Mouse (Mus musculus): ENCODE measurements around the gene Zfp599. TPM values are rescaled to one million over a fixed set of nuclear protein-coding genes. Genes with fewer than 3 reads are reported as not detected.
"Not testable (repeated sequence)": the region's sequence is repeated elsewhere in the genome, so short reads cannot be mapped to it uniquely, and the experiment has no call there.

Gene Zfp599
- polyA plus RNA-seq, 1 experiment, result 2.8 TPM

DNA sequence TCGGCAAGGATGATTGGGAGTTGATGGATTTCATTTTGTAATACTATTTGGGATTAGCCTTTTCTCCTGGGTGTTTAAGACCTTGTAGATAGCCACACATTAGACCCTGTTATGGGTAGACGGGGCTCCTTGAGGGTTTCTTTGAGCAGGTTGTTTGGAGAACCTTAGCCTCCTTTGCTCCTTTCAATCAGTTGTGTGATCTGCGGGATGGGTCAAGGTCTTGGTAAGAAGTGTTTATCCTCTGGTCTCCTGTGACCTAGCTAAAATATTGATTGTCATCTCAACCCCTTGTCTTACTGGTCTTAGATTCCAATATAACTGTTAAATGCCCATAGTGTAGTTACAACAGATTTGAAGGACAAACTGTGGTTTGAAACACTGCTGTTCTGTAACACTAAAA lies 29.6 kb downstream of the Zfp599 start:
- Histone ChIP-seq H3K27me3 (ENCODE audit: control insufficient read depth, insufficient read depth, low read length) (no peaks in the 10 kb centered on the region), H3K4me1 (ENCODE audit: control insufficient read depth, insufficient read depth, low read length) (peaks cover 3% of the 10 kb centered on the region; the same call in 1 of the 2 replicates), H3K4me3 (replicated peaks; ENCODE audit: insufficient read depth, low read depth, low read length) (no peak overlapping the region), H3K27ac (ENCODE audit: insufficient read depth, low read length) (no peak overlapping the region)
- DNase-seq, result no peak
- no peak for TF ChIP-seq POLR2A (IDR thresholded peaks at IDR 0.05; ENCODE audit: borderline replicate concordance, insufficient read depth, low read length)
- no peak for TF ChIP-seq CTCF (IDR thresholded peaks at IDR 0.05; ENCODE audit: borderline replicate concordance, insufficient read depth, low read depth, low read length)
- 94% methylated on average over 3 of the region's 3 CpGs for WGBS

DNA sequence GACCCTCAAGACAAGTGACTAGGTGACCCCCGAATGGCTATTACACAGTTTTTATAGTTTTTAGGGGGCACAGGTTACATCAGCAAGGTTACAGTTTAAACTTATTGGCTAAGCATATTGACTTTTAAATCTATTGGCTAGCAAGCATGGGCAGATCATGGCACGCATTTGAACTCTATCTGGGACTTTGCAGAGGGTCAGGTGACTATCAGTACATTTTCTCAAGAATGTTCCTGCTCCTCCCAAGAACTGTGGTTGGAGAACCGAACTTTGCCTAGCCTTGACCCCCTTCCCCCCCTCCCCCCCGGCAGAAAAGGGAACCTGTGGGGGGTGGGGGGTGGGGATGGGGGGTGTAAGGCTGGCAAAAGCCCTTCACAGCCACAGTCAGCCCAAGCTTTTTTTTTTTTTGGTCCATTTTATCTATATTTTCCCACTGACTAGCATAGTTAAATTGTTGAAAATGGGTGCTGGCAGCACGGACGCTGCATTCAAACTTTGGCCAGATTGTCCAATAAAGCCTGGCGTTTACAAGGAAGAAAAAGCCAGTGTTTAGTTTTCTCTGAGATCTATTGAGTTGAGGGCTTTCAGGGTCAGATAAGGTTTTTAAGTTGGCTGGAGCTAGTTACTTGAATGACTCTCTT lies 30.2 kb downstream of the Zfp599 start:
- no peak for DNase-seq
- no peak for TF ChIP-seq CTCF (IDR thresholded peaks at IDR 0.05; ENCODE audit: borderline replicate concordance, insufficient read depth, low read depth, low read length)
- TF ChIP-seq POLR2A (IDR thresholded peaks at IDR 0.05; ENCODE audit: borderline replicate concordance, insufficient read depth, low read length), result no peak
- no peaks in the 10 kb centered on the region for H3K27me3 ChIP-seq (ENCODE audit: control insufficient read depth, insufficient read depth, low read length)
- H3K27ac ChIP-seq (ENCODE audit: insufficient read depth, low read length), result no peak overlapping the region
- H3K4me1 ChIP-seq (ENCODE audit: control insufficient read depth, insufficient read depth, low read length), result peaks cover 3% of the 10 kb centered on the region; the same call in 1 of the 2 replicates
- H3K4me3 ChIP-seq (replicated peaks; ENCODE audit: insufficient read depth, low read depth, low read length), result no peak overlapping the region
- WGBS, result 90% methylated on average over 7 of the region's 7 CpGs

GRCm38 (mm10) chr9:22226846-22227245 lies 32.8 kb downstream of the Zfp599 start:
- no peak overlapping the region for H3K4me3 ChIP-seq (replicated peaks; ENCODE audit: insufficient read depth, low read depth, low read length)
- peaks cover 3% of the 10 kb centered on the region; the same call in 1 of the 2 replicates for H3K4me1 ChIP-seq (ENCODE audit: control insufficient read depth, insufficient read depth, low read length)
- no peaks in the 10 kb centered on the region for H3K27me3 ChIP-seq (ENCODE audit: control insufficient read depth, insufficient read depth, low read length)
- WGBS, result 37% methylated on average over 15 of the region's 15 CpGs
- H3K27ac ChIP-seq (ENCODE audit: insufficient read depth, low read length), result no peak overlapping the region
- no peak for TF ChIP-seq POLR2A (IDR thresholded peaks at IDR 0.05; ENCODE audit: borderline replicate concordance, insufficient read depth, low read length)
- no peak for TF ChIP-seq CTCF (IDR thresholded peaks at IDR 0.05; ENCODE audit: borderline replicate concordance, insufficient read depth, low read depth, low read length)
- peak; percentile 56 to 58 for DNase-seq

DNA sequence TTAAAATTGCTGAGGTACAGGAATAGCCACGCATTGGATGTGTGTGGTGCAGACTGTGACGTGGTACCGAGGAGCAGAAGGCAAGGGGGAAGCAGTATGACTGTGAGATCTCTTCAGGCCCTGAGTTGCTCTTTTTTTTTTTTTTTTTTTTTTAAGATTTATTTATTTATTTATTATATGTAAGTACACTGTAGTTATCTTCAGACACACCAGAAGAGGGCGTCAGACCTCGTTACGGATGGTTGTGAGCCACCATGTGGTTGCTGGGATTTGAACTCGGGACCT lies 33.4 kb downstream of the Zfp599 start:
- 62% methylated on average over 7 of the region's 7 CpGs for WGBS
- peak in 1 of 2 experiments; percentile 36 for DNase-seq

GRCm38 (mm10) chr9:22225581-22226388 lies 33.9 kb downstream of the Zfp599 start, which contains the start of gene Zfp809:
Zfp809 (plus strand) TSS chr9:22225714.
- DNase-seq, result peak; percentile 99 to 100
- WGBS, result under 1% methylated on average over 35 of the region's 35 CpGs
- Histone ChIP-seq H3K27ac (ENCODE audit: insufficient read depth, low read length) (peak within 1 kb of the TSS; percentile 49), H3K4me1 (ENCODE audit: control insufficient read depth, insufficient read depth, low read length) (peaks cover 3% of the 10 kb centered on the region; the same call in 1 of the 2 replicates), H3K27me3 (ENCODE audit: control insufficient read depth, insufficient read depth, low read length) (no peaks in the 10 kb centered on the region), H3K4me3 (replicated peaks; ENCODE audit: insufficient read depth, low read depth, low read length) (peak within 1 kb of the TSS; percentile 85)
- peak; percentile 72 for TF ChIP-seq CTCF (IDR thresholded peaks at IDR 0.05; ENCODE audit: borderline replicate concordance, insufficient read depth, low read depth, low read length)
- TF ChIP-seq POLR2A (IDR thresholded peaks at IDR 0.05; ENCODE audit: borderline replicate concordance, insufficient read depth, low read length), result peak; percentile 73; the same call in 1 of the 2 replicates

More for the DNA sequence above, 33.4 kb downstream of the Zfp599 start:
- H3K4me1 ChIP-seq (ENCODE audit: control insufficient read depth, insufficient read depth, low read length); H3K27ac ChIP-seq (ENCODE audit: insufficient read depth, low read length); H3K27me3 ChIP-seq (ENCODE audit: control insufficient read depth, insufficient read depth, low read length): not testable (repeated sequence)
- H3K4me3 ChIP-seq (replicated peaks; ENCODE audit: insufficient read depth, low read depth, low read length), result peak overlapping the region; percentile 85

DNA sequence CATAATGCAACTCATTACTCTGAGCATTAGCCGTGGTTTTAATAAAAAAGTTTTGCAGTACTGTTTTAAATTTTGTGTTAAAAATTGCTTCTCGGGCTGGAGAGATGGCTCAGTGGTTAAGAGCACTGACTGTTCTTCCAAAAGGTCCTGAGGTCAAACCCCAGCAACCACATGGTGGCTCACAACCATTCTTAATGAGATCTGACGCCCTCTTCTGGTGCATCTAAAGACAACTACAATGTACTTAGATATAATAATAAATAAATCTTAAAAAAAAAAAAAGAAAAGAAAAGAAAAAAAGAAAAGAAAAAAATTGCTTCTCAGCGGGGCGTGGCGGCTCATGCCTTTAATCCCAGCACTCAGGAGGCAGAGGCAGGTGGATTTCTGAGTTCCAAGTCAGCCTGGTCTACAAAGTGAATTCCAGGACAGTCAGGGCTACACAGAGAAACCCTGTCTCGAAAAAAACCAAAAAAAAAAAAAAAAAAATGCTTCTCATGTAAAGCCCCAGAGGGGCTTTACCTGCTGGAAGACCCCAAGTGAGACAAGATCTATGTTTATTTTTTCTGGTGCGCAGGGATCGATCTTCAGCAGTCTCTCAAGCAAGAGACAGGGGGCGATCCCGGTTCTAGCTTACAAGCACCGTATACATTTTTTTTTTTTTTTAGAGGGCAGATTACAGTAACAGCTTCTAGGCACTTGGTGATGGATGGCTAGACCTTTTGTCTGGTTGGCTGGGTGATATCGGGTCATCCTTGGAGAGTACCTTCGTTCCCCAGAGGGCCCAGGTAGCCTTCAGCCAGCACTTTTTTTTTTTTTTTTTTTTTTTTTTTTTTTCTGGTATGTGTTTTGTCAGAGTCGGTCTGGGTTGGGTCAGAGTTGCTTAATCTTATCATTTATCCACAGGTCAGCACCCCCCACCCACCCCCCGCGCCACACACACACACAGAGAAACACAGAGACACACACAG lies 34.9 kb downstream of the Zfp599 start:
- TF ChIP-seq CTCF (IDR thresholded peaks at IDR 0.05; ENCODE audit: borderline replicate concordance, insufficient read depth, low read depth, low read length) (no peak), POLR2A (IDR thresholded peaks at IDR 0.05; ENCODE audit: borderline replicate concordance, insufficient read depth, low read length) (no peak)
- peak; percentile 39 to 46 for DNase-seq
- H3K4me1 ChIP-seq (ENCODE audit: control insufficient read depth, insufficient read depth, low read length), result peaks cover 3% of the 10 kb centered on the region; the same call in 1 of the 2 replicates

GRCm38 (mm10) chr9:22224066-22224465 lies 35.6 kb downstream of the Zfp599 start:
- H3K27ac ChIP-seq (ENCODE audit: insufficient read depth, low read length), result no peak overlapping the region
- peaks cover 3% of the 10 kb centered on the region; the same call in 1 of the 2 replicates for H3K4me1 ChIP-seq (ENCODE audit: control insufficient read depth, insufficient read depth, low read length)
- no peak overlapping the region for H3K4me3 ChIP-seq (replicated peaks; ENCODE audit: insufficient read depth, low read depth, low read length)
- DNase-seq, result no peak
- 97% methylated on average over 4 of the region's 4 CpGs for WGBS
- H3K27me3 ChIP-seq (ENCODE audit: control insufficient read depth, insufficient read depth, low read length), result no peaks in the 10 kb centered on the region
- no peak for TF ChIP-seq POLR2A (IDR thresholded peaks at IDR 0.05; ENCODE audit: borderline replicate concordance, insufficient read depth, low read length)
- no peak for TF ChIP-seq CTCF (IDR thresholded peaks at IDR 0.05; ENCODE audit: borderline replicate concordance, insufficient read depth, low read depth, low read length)

More for the DNA sequence above, 34.9 kb downstream of the Zfp599 start:
- WGBS, result 27% methylated on average over 17 of the region's 17 CpGs
- H3K27ac ChIP-seq (ENCODE audit: insufficient read depth, low read length), result peak overlapping the region; percentile 16; the same call in 1 of the 2 replicates
- H3K4me3 ChIP-seq (replicated peaks; ENCODE audit: insufficient read depth, low read depth, low read length), result peak overlapping the region; percentile 85
- H3K27me3 ChIP-seq (ENCODE audit: control insufficient read depth, insufficient read depth, low read length), result no peaks in the 10 kb centered on the region

All from cerebellum, adult 2 months (tissue).